Mouse (Mus musculus) brain, embryonic 14.5 days (tissue): ENCODE data around the gene Serpina3n. TPM values are rescaled to one million over a fixed set of nuclear protein-coding genes. Genes with fewer than 3 reads are reported as not detected.
"Not testable (repeated sequence)": the region's sequence is repeated elsewhere in the genome, so short reads cannot be mapped to it uniquely, and the experiment has no call there.

Experiments used
- DNase-seq: peaks from one replicate; pipeline ENCODE4 v3.0.0-alpha.2; 2011; ENCODE audit warnings: low read depth
- CTCF ChIP-seq: fragments of 200-500 bp; IDR thresholded peaks from 2 replicates; pipeline ENCODE4 v1.5.1; 2012; ENCODE audit warnings: inconsistent platforms, mild to moderate bottlenecking, moderate library complexity, borderline replicate concordance; ENCODE audit not compliant: insufficient read depth, insufficient read length; ENCODE audit errors: extremely low read depth
- POLR2A ChIP-seq: fragments of 200-500 bp; IDR thresholded peaks from 2 replicates; pipeline ENCODE4 v1.6.1; 2012; ENCODE audit warnings: mild to moderate bottlenecking, inconsistent platforms, borderline replicate concordance; ENCODE audit not compliant: poor library complexity, insufficient read depth, insufficient read length, severe bottlenecking; ENCODE audit errors: extremely low read depth
- polyA plus RNA-seq: library from polyadenylated mRNA; depleted of rRNA; stranded (reverse); fragments of >200 nt; gene quantifications from 2 replicates; pipeline ENCODE4 v1.2.3, GENCODE M21; 2012; rRNA removed

The Serpina3n gene
- polyA plus RNA-seq, 1 experiment = 0.72 TPM

GRCm38 (mm10) chr12:104443716-104444115, 37.2 kb downstream of the Serpina3n start:
- TF ChIP-seq POLR2A (no peak), CTCF (no peak)
- no peak for DNase-seq

- DNase-seq = not testable (repeated sequence)
Observed at GRCm38 (mm10) chr12:104447056-104447455, 40.5 kb downstream of the Serpina3n start.

DNA sequence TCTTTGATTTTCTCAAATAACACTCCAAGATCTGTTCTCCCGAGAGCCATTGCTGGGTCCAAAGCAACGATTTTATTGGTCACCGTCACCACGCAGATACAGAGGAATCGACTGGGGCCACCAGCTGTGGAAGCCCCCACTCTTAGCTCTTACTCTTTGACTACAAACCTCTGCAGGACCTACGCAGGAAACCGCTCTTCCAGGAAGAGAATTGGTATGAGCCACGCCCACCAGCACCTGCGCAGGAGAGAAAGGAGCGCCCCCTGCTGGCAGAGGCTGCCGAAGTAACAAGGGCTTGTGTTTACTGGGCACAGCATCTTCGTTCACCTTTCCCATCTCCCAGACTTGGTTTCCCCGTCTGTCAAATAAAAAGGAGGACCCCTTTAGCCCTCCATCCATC, 41.6 kb downstream of the Serpina3n start:
- DNase-seq = peak; percentile 53
- TF ChIP-seq POLR2A (no peak), CTCF (peak; percentile 74)

- no peak for DNase-seq
- TF ChIP-seq POLR2A = no peak
- TF ChIP-seq CTCF = no peak
Observed at GRCm38 (mm10) chr12:104450257-104450656, 43.7 kb downstream of the Serpina3n start.

GRCm38 (mm10) chr12:104453002-104453401, 46.5 kb downstream of the Serpina3n start:
- TF ChIP-seq CTCF (0 out of 2 replicates have a peak, but pooled peaks have one; percentile 7), POLR2A (no peak)
- DNase-seq = no peak

DNA sequence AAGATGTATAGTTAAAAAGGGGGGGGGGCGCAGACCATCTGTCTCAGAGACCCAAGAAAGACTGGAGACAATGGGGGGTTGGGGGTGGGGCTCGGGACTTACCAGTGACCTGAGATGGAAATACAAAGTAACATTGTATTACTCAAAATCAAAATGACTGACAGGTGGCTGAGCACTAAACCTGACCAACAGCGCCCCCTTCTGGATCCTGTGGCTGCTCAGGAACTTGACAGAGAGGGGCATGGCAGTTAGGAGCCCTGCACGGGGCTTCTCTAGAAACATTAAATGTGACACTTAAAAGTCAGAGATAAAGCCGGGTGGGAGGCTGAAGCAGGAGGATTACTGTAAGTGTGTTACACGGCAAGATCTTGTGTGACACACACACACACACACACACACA, 52.8 kb downstream of the Serpina3n start:
- no peak for DNase-seq
- no peak; the same call in 1 of the 2 replicates for TF ChIP-seq CTCF

- no peak for DNase-seq
- TF ChIP-seq CTCF = no peak
- no peak for TF ChIP-seq POLR2A
Observed at GRCm38 (mm10) chr12:104461372-104461771, 54.8 kb downstream of the Serpina3n start.

Other genes starting within 250 kb of the Serpina3n start
- 0.10 and 0.15 TPM in 2 replicates for gene Serpina3f, start 192.2 kb upstream of the Serpina3n start, polyA plus RNA-seq
- gene Serpina3g, start 170.5 kb upstream of the Serpina3n start, polyA plus RNA-seq = 0.33 and 0.57 TPM in 2 replicates
- 0.05 and 0.07 TPM in 2 replicates for gene Serpina3i, start 143.6 kb upstream of the Serpina3n start, polyA plus RNA-seq
- gene Serpina3j, start 92.2 kb upstream of the Serpina3n start, polyA plus RNA-seq = not detected in 2 replicates
- not detected in 2 replicates for gene Serpina3k, start 68.2 kb upstream of the Serpina3n start, polyA plus RNA-seq
- gene Serpina3m, start 68.2 kb upstream of the Serpina3n start, polyA plus RNA-seq = not detected in 2 replicates
- gene Gsc, start 66.6 kb downstream of the Serpina3n start, polyA plus RNA-seq = 0.56 and 1.0 TPM in 2 replicates